Mouse (Mus musculus): ENCODE results near the gene Atf2. TPM values are rescaled to one million over a fixed set of nuclear protein-coding genes. Genes with fewer than 3 reads are reported as not detected.
"Not testable (repeated sequence)": the region's sequence is repeated elsewhere in the genome, so short reads cannot be mapped to it uniquely, and the experiment has no call there.

The Atf2 gene
- polyA plus RNA-seq, 1 experiment from 2014 or later = 43.4 TPM

DNA sequence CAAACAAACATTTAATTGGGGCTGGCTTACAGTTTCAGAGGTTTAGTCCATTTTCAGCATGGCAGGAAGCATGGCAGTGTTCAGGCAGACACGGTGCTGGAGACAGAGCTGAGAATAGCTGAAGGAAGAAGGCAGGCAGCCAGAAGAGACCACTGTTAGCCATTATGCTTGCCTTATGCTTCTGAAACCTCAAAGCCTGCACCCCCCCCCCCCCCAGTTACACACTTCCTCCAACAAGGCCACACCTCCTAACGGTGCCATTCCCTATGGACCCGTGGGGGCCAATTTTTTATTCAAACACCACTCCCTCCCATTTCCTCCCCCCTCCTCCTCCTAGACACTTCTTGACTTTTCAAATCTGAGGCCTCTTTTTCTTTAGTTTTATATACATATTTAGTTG is 19.8 kb upstream of the Atf2 start:
- Histone ChIP-seq H3K9ac (ENCODE audit: low read length) (no peak overlapping the region), H3K4me3 (ENCODE audit: low read length) (no peak overlapping the region), H3K36me3 (ENCODE audit: control insufficient read depth, insufficient read depth) (peaks cover 20% of the 10 kb centered on the region), H3K27ac (ENCODE audit: low read length) (no peak overlapping the region), H3K9me3 (replicated peaks; ENCODE audit: control insufficient read depth, low read length) (no peaks in the 10 kb centered on the region), H3K27me3 (ENCODE audit: control insufficient read depth, insufficient read depth, low read length) (no peaks in the 10 kb centered on the region), H3K4me2 (ENCODE audit: low read depth, low read length) (no peak overlapping the region), H3K4me1 (ENCODE audit: control insufficient read depth, insufficient read depth, low read length) (peaks cover 12% of the 10 kb centered on the region)
- WGBS = 69% methylated on average over 3 of the region's 3 CpGs
- ATAC-seq (replicated peaks; ENCODE audit: extremely low read depth, insufficient read depth, low FRiP score) = no peak

DNA sequence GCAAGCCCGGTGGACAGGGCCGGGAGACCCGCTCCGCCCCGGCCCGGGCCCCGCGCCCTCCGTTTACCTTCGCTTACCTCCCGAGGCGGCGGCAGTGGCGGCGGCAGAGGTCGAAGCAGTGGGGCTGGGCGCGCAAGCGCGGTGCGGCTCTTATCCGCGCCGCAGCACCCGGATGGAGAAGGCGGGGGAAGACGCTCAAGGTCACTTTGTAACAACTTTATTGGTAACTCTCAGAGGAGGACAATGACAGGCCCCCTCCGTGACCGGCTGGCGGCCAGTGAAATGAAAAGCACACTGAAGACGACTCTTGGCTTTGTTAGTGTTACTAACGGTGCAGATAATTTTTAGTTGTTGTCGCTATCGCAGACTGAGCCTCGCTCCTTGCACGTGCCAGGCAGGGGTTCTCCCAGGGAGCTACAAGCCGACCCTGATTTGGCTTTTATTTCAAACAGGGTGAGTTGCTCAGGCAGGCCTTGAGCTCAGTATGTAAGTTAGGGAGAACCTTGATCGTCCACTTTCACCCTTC is 18.8 kb upstream of the Atf2 start, which contains the start of gene Atp5g3:
Gene Atp5g3, minus strand, starts transcription at position 152 of the 526 bp plus-strand sequence.
- H3K9me3 ChIP-seq (replicated peaks; ENCODE audit: control insufficient read depth, low read length) = no peaks in the 10 kb centered on the region
- H3K4me1 ChIP-seq (ENCODE audit: control insufficient read depth, insufficient read depth, low read length) = peaks cover 12% of the 10 kb centered on the region
- peak within 1 kb of the TSS; percentile 100 for H3K4me3 ChIP-seq (ENCODE audit: low read length)
- peak within 1 kb of the TSS; percentile 74 for H3K4me2 ChIP-seq (ENCODE audit: low read depth, low read length)
- peak; percentile 94 for ATAC-seq (replicated peaks; ENCODE audit: extremely low read depth, insufficient read depth, low FRiP score)
- WGBS = under 1% methylated on average over 38 of the region's 38 CpGs
- peak within 1 kb of the TSS; percentile 100 for H3K9ac ChIP-seq (ENCODE audit: low read length)
- peak within 1 kb of the TSS; percentile 99 for H3K27ac ChIP-seq (ENCODE audit: low read length)
- peaks cover 28% of the 10 kb centered on the region for H3K36me3 ChIP-seq (ENCODE audit: control insufficient read depth, insufficient read depth)
- no peaks in the 10 kb centered on the region for H3K27me3 ChIP-seq (ENCODE audit: control insufficient read depth, insufficient read depth, low read length)

DNA sequence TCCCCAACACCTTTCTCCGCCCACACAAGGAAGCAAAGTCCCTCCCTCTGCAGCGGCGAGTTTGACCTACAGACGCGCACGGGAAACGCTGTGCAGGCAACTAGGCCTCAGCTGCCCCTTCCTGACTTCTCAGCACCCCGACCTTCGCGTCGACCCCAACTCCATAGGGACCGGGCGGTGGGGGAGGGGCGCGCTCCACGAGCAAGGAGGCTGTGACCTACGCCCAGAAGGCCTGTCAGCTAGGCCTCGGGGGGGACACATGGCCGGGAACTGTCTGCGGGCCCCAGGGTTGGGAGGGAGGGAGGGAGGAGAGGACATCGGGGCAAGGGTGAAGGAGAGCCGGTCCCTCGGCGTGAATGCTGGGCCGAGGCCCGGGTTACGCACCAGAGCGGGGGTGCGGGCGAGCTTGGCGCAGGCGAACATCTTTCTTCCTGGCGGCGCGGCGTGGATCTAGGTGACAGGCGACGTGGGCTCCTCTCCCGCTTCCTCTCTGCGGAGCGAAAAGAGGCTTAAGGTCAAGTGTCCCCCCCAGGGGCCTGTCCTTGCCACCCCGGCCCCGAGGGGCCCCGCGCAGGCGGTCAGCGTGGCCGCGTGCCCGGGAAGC is 18.2 kb upstream of the Atf2 start:
- peak overlapping the region; percentile 99 for H3K27ac ChIP-seq (ENCODE audit: low read length)
- H3K9ac ChIP-seq (ENCODE audit: low read length) = peak overlapping the region; percentile 100
- H3K4me1 ChIP-seq (ENCODE audit: control insufficient read depth, insufficient read depth, low read length) = peaks cover 12% of the 10 kb centered on the region
- peak; percentile 52 for ATAC-seq (replicated peaks; ENCODE audit: extremely low read depth, insufficient read depth, low FRiP score)
- H3K4me2 ChIP-seq (ENCODE audit: low read depth, low read length) = peak overlapping the region; percentile 73
- no peaks in the 10 kb centered on the region for H3K27me3 ChIP-seq (ENCODE audit: control insufficient read depth, insufficient read depth, low read length)
- H3K4me3 ChIP-seq (ENCODE audit: low read length) = peak overlapping the region; percentile 100
- WGBS = under 1% methylated on average over 49 of the region's 50 CpGs
- H3K9me3 ChIP-seq (replicated peaks; ENCODE audit: control insufficient read depth, low read length) = no peaks in the 10 kb centered on the region
- H3K36me3 ChIP-seq (ENCODE audit: control insufficient read depth, insufficient read depth) = peaks cover 30% of the 10 kb centered on the region

DNA sequence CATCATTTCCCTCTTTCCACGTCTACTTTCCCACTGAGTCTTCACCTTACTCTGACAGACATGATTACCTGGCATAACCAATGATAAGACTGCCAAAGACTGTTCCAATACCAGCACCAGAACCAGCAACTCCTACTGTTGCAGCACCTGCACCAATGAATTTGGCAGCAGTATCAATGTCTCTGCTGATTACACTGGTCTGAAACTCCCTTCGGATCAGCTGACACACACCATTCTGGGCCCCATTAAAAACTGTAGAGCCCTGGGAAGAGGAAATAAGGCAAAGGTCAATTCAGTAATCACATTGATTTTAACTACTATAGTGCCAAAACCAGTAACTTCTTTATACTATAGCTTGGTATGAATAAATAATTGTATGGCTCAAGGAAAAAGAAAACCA is 16.7 kb upstream of the Atf2 start:
- no peaks in the 10 kb centered on the region for H3K27me3 ChIP-seq (ENCODE audit: control insufficient read depth, insufficient read depth, low read length)
- H3K4me2 ChIP-seq (ENCODE audit: low read depth, low read length) = peak overlapping the region; percentile 54
- H3K4me3 ChIP-seq (ENCODE audit: low read length) = peak overlapping the region; percentile 40
- 74% methylated on average over 2 of the region's 2 CpGs for WGBS
- 0 out of 2 replicates have a peak overlapping the region, but pooled peaks have one; percentile 11 for H3K9ac ChIP-seq (ENCODE audit: low read length)
- no peak for ATAC-seq (replicated peaks; ENCODE audit: extremely low read depth, insufficient read depth, low FRiP score)
- no peak overlapping the region for H3K27ac ChIP-seq (ENCODE audit: low read length)
- H3K4me1 ChIP-seq (ENCODE audit: control insufficient read depth, insufficient read depth, low read length) = peaks cover 12% of the 10 kb centered on the region
- H3K9me3 ChIP-seq (replicated peaks; ENCODE audit: control insufficient read depth, low read length) = no peaks in the 10 kb centered on the region
- peaks cover 30% of the 10 kb centered on the region for H3K36me3 ChIP-seq (ENCODE audit: control insufficient read depth, insufficient read depth)

DNA sequence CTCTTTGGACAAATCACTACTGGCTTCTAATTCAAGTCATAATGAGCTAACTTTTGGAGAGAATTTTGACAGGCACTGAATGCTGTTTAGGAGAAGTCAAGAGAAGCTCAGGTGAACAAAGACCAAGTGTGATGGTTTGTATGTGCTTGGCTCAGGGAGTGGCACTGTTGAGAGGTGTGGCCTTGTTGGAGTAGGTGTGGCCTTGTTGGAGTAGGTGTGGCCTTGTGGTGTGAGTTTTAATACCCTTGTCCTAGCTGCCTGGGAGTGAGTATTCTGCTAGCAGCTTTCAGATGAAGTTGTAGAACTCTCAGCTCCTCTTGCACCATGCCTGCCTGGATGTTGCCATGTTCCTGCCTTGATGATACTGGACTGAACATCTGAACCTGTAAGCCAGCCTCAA is 12.2 kb upstream of the Atf2 start:
- peaks cover 30% of the 10 kb centered on the region for H3K36me3 ChIP-seq (ENCODE audit: control insufficient read depth, insufficient read depth)
- H3K4me2 ChIP-seq (ENCODE audit: low read depth, low read length); H3K27ac ChIP-seq (ENCODE audit: low read length); H3K4me1 ChIP-seq (ENCODE audit: control insufficient read depth, insufficient read depth, low read length); H3K27me3 ChIP-seq (ENCODE audit: control insufficient read depth, insufficient read depth, low read length); H3K4me3 ChIP-seq (ENCODE audit: low read length); ATAC-seq (replicated peaks; ENCODE audit: extremely low read depth, insufficient read depth, low FRiP score); H3K9ac ChIP-seq (ENCODE audit: low read length); H3K9me3 ChIP-seq (replicated peaks; ENCODE audit: control insufficient read depth, low read length): not testable (repeated sequence)

DNA sequence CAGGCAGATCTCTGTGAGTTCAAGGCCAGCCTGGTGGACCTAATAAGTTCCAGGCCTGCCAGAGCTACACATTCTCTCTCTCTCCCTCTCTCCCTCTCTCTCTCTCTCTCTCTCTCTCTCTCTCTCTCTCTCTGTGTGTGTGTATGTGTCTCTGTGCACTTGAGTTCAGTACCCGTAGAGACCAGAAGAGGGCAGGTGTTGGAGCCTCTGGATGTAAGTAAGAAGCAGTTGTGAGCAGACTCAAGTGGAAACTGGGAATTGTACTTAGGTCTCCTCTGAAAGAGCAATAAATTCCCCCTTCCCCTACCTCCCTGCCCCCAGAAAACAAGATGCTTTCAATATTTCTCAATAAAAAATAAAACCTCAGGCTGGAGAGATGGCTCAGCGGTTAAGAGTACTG is 11.1 kb upstream of the Atf2 start:
- 94% methylated on average over 2 of the region's 2 CpGs for WGBS
- H3K9me3 ChIP-seq (replicated peaks; ENCODE audit: control insufficient read depth, low read length) = no peaks in the 10 kb centered on the region
- no peak overlapping the region for H3K4me2 ChIP-seq (ENCODE audit: low read depth, low read length)
- H3K27ac ChIP-seq (ENCODE audit: low read length) = no peak overlapping the region
- ATAC-seq (replicated peaks; ENCODE audit: extremely low read depth, insufficient read depth, low FRiP score) = no peak
- H3K9ac ChIP-seq (ENCODE audit: low read length) = no peak overlapping the region
- H3K36me3 ChIP-seq (ENCODE audit: control insufficient read depth, insufficient read depth) = peaks cover 23% of the 10 kb centered on the region
- 0 out of 2 replicates have a peak, but pooled peaks cover 2% of the 10 kb centered on the region for H3K4me1 ChIP-seq (ENCODE audit: control insufficient read depth, insufficient read depth, low read length)
- no peaks in the 10 kb centered on the region for H3K27me3 ChIP-seq (ENCODE audit: control insufficient read depth, insufficient read depth, low read length)
- H3K4me3 ChIP-seq (ENCODE audit: low read length) = no peak overlapping the region

DNA sequence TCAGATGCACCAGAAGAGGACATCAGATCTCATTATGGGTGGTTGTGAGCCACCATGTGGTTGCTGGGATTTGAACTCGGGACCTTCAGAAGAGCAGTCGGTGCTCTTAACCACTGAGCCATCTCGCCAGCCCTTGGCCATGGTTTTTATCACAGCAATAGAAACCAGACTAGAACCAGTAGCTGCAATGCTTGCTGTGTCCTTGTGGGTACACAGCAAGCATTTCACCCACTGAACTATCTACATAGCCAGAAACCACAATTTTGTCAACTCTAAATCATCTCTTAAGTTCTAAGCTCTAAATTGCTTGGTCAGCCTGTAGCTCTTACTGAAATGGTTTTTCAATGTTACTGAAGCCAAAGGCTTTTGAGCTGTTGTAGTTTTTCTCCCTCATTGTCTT is 9.9 kb upstream of the Atf2 start:
- WGBS = 95% methylated on average over 3 of the region's 3 CpGs
- not testable (repeated sequence) for H3K9me3 ChIP-seq (replicated peaks; ENCODE audit: control insufficient read depth, low read length); ATAC-seq (replicated peaks; ENCODE audit: extremely low read depth, insufficient read depth, low FRiP score); H3K9ac ChIP-seq (ENCODE audit: low read length); H3K4me2 ChIP-seq (ENCODE audit: low read depth, low read length); H3K4me1 ChIP-seq (ENCODE audit: control insufficient read depth, insufficient read depth, low read length); H3K27ac ChIP-seq (ENCODE audit: low read length); H3K27me3 ChIP-seq (ENCODE audit: control insufficient read depth, insufficient read depth, low read length); H3K4me3 ChIP-seq (ENCODE audit: low read length)
- H3K36me3 ChIP-seq (ENCODE audit: control insufficient read depth, insufficient read depth) = peaks cover 11% of the 10 kb centered on the region

DNA sequence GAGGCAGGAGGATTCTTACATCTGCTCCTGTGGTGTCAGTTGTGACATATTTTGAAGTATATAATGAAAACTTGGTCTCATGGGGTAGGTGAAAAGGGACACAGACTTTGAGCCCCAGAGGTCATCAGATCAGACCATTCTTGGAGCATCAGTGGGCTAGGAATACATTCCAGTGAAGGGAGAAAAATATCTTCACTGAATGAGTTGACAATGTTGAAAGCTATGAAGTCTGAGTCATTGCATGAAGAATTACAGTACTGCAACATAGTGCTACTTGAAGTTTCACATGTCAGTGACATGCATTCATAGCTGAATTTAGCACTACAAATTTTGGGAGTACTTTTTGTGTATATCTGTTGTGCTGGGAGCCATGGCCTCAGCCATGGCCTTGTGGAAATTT is 8.7 kb upstream of the Atf2 start:
- no peaks in the 10 kb centered on the region for H3K4me1 ChIP-seq (ENCODE audit: control insufficient read depth, insufficient read depth, low read length)
- H3K4me3 ChIP-seq (ENCODE audit: low read length) = no peak overlapping the region
- H3K27me3 ChIP-seq (ENCODE audit: control insufficient read depth, insufficient read depth, low read length) = no peaks in the 10 kb centered on the region
- peaks cover 2% of the 10 kb centered on the region; the same call in 1 of the 2 replicates for H3K36me3 ChIP-seq (ENCODE audit: control insufficient read depth, insufficient read depth)
- H3K27ac ChIP-seq (ENCODE audit: low read length) = no peak overlapping the region
- H3K4me2 ChIP-seq (ENCODE audit: low read depth, low read length) = no peak overlapping the region
- H3K9ac ChIP-seq (ENCODE audit: low read length) = no peak overlapping the region
- H3K9me3 ChIP-seq (replicated peaks; ENCODE audit: control insufficient read depth, low read length) = no peaks in the 10 kb centered on the region
- ATAC-seq (replicated peaks; ENCODE audit: extremely low read depth, insufficient read depth, low FRiP score) = no peak

DNA sequence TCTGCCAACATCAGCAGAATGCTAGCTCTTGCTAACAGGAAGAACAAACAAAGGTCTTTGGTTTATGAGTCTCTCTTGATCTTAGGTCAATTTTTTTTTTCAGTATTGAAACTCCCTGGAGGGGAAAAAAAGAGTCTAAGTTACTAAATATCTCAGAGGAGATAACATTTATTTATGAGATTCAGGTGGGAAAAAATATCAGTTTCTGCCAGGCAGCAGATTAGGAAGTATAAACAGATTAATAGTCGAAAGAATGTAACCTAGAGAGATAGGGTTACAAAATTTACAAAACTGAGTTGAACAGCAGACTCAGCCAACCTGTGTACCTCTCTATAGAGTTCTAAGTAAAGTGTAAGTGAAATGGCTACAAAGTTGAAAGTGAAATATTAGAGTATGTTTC is 7.9 kb upstream of the Atf2 start:
- WGBS = 69% methylated on average over 1 of the region's 1 CpGs
- H3K36me3 ChIP-seq (ENCODE audit: control insufficient read depth, insufficient read depth) = no peaks in the 10 kb centered on the region; the same call in 1 of the 2 replicates
- H3K4me3 ChIP-seq (ENCODE audit: low read length) = no peak overlapping the region
- H3K4me1 ChIP-seq (ENCODE audit: control insufficient read depth, insufficient read depth, low read length) = no peaks in the 10 kb centered on the region
- no peak overlapping the region for H3K4me2 ChIP-seq (ENCODE audit: low read depth, low read length)
- ATAC-seq (replicated peaks; ENCODE audit: extremely low read depth, insufficient read depth, low FRiP score) = no peak
- no peaks in the 10 kb centered on the region for H3K27me3 ChIP-seq (ENCODE audit: control insufficient read depth, insufficient read depth, low read length)
- no peak overlapping the region for H3K9ac ChIP-seq (ENCODE audit: low read length)
- no peak overlapping the region for H3K27ac ChIP-seq (ENCODE audit: low read length)
- no peaks in the 10 kb centered on the region for H3K9me3 ChIP-seq (replicated peaks; ENCODE audit: control insufficient read depth, low read length)

Data from heart, embryonic 16.5 days (tissue).